Mouse (Mus musculus) thymus, postnatal 14 days (tissue): ENCODE measurements around the gene Sf3a3.
"Not testable (repeated sequence)": the region's sequence is repeated elsewhere in the genome, so short reads cannot be mapped to it uniquely, and the experiment has no call there.

Source experiments
- DNase-seq: peaks from one replicate; pipeline ENCODE4 v3.0.0; 2021

Gene Sf3a3

DNA sequence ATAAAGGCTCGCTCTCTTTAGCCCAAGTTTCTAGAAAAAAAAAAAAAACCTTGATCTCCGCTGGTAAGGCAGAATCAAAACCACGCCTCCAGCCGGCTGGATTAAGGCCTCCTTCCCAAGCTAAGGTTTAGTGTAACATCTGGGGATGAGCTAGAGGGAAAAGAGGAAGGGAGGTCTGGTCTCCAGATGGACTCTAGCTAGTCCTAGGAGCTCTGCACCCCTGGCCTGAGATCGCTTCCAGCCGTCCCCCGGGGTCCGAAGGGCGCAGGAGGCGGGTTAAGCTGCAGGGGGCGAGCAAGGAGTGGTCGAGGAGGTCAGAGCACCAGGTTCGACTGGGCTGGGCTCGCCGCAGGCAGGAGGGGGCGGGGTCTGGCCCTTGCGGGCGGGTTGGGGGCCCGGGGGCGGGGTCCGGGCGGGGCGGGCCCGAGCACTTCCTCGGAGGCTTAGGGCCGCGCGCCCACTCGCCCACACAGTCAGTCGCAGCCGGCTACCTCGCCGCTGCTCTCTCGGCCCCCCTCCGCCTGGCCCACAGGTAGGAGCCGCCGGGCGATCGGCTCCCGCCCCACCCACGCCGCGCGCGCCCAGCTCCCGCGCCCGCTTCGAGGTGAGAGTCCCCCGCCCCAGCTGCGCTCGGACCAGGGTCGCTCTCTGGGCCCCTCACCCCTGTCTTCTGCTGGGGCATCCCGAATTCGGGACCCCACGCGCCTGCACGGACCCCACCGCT lies 14.2 kb upstream of the Sf3a3 start, which contains the start of gene Fhl3:
Gene Fhl3 (plus strand): TSS at position 454 of the 724 bp plus-strand sequence.
- DNase-seq = peak; percentile 80

- peak; percentile 59 for DNase-seq
These were observed 13.3 kb upstream of the Sf3a3 start for GRCm38 (mm10) chr4:124701052-124701845.

- no peak for DNase-seq
These were observed 12.7 kb upstream of the Sf3a3 start for GRCm38 (mm10) chr4:124701916-124702315.

- peak; percentile 47 for DNase-seq
These were observed 11.2 kb upstream of the Sf3a3 start for GRCm38 (mm10) chr4:124703406-124703805.

DNA sequence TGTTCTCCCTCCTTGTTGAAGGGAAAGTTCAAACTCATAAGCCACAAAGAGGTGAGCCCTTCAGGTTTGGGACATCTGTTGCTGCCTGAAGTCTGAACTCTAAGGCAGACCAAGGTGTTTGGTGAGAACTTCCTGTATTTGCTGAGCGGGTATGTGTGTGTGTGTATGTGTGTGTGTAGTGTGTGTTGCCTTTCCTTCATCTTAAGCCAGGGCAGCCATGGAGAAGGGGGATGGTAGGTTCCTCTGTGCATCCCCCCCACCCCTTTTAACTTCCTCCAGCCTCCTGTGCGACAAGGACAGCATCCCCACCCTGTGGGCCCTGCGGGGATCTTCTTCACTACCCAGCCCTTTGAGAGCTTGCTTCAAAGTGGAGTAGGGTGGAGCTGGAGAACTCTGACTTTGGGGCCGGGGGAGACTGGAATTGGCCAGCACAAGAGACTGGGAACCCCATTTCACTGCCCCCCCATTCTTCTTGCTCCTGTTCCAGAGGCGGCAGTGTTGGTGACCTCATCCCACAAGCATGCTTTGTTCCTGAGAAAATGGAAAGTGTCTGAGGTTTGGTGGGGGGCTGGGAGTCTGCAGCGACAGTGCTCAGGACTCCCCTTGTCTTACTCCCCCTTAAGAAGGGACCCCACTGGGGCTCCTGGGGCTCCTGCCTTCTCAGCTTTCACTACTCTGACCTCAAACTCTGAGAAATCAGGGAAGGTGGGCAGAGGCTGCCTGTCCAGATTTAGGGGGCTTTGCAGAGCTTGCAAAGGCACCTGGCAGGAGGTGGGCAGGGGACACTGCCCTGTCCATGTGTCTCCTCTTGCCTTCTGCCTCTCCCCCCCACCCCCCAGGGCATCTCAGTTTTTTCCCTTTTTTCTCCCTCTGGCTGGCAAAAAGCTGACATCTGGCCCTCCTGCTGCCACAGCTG lies 10.4 kb upstream of the Sf3a3 start:
- DNase-seq = peak; percentile 67

DNA sequence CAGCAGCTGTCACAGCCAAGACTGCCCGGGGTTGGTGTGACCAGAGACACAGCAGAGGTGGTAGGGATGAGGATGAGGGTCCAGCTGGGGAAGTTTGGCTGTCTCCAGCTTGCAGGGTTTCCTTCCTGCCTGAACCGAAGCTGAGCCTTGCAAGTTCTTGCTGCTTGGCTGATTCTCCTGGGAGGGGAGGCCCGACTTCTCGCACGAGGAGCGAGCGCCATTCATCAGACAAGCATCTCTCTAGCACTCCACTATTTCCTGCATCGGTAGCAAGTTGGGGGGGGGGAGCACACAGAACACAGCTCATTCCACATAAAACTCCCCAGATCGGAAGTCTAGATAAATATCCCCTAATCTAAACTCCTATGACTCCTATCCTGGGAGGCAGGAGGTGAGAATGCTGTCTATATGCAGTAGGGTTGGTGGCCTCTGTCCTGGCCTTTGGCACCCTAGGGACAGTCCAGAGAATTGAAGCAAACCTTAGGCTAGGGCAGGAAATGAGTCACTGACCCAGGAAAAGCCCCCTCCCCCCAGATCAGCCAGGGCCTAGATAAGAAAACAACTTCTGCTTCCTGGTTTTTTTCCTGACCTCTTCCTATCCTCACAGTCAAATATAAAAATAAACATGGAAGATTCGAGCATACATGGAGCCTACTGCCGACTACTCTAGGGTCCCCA lies 9.6 kb upstream of the Sf3a3 start:
- DNase-seq = peak; percentile 50

DNA sequence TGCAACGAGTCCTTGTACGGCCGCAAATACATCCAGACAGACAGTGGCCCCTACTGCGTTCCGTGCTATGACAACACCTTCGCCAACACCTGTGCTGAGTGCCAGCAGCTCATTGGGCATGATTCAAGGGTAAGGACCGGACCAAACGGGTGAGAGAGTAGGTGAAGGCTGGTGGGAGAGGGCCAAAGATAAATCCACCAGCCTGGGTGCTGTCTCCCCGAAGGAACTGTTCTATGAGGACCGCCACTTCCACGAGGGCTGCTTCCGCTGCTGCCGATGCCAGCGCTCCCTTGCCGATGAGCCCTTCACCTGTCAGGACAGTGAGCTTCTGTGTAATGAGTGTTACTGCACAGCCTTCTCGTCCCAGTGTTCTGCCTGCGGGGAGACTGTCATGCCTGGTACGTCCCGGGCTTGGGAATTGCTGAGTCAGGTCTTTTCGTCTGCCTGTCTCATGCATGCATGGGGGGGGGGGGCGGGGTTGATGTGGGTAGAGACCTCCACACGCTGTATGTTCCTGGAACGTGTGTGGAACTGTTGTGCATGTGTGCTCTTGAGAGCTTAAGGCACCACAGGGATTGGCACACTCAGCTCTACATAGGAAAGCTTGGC lies 8.8 kb upstream of the Sf3a3 start:
- peak; percentile 9 for DNase-seq

DNA sequence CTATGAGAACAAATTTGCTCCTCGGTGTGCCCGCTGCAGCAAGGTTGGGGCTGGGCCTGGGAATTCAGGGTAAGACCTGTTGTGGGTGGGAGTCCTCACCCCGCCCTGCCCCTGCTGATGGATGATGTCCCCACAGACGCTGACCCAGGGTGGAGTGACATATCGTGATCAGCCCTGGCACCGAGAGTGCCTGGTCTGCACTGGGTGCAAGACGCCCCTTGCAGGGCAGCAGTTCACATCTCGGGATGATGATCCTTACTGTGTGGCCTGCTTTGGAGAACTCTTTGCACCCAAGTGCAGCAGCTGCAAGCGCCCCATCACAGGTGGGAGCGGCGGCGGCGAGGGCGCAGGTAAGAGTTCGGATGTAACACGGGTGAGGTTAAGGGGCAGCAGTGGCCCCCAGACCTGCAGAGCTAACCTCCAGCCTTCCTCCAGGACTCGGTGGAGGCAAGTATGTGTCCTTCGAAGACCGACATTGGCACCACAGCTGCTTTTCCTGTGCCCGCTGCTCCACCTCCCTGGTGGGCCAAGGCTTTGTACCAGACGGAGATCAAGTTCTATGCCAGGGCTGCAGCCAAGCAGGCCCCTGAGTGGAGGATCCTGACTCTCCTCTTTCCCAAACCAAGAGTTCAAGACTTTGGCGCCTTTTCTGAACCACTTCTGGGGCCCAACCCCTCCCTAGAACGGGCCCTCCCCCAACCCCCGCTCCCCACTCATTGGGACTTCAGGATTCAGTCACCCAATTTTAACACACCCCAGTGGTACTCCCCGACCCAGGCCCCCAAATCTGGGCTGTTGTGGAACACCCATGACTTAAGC lies 7.0 kb upstream of the Sf3a3 start:
- DNase-seq = peak; percentile 41

DNA sequence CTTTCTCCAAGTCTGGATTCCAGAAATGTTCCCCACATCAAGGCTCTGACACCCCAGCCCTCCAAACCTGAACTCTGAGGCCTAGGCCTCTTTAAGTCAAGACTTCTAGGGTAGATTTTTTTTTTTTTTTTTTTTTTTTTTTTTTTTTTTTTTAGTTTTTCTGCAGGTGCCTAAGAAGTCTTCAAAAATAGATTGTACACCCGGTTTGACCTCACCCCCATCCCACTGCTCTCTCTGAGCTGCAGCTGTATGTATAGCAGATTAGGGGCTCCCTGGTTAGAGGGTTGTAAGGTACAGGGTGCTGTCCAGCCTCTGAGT lies 6.4 kb upstream of the Sf3a3 start:
- not testable (repeated sequence) for DNase-seq

GRCm38 (mm10) chr4:124708518-124709477 lies 5.8 kb upstream of the Sf3a3 start:
- DNase-seq = peak; percentile 73

DNA sequence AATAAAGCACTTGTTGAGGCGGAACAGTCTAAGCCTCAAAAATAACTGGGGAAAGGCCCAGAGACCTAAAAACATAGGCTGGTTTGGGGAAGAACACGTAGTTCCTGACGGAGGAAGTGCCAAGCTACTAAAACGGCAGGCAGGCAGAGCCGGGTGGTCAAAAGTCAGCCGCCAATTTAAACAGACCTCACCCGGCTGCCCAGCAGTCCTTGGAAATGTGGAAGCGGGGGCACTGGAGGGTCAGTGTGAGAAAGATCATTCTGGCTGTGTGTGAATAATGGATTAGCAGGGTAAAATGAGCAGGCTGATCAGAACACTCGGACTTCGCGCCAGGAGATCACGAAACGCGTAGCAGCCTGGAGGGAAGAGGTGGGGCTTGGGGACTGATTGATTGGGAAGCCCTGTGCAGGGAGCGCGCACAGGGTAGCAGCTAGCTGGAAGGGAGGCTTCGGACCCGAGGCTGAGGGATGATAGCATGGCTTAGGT lies 4.6 kb upstream of the Sf3a3 start:
- DNase-seq = peak; percentile 25

GRCm38 (mm10) chr4:124710776-124711291 lies 3.7 kb upstream of the Sf3a3 start:
- peak; percentile 62 for DNase-seq

GRCm38 (mm10) chr4:124712618-124713017 lies 2.0 kb upstream of the Sf3a3 start:
- DNase-seq = no peak

GRCm38 (mm10) chr4:124713850-124714249 lies 726 bp upstream of the Sf3a3 start:
- not testable (repeated sequence) for DNase-seq

- DNase-seq = no peak
These were observed 4.5 kb downstream of the Sf3a3 start for GRCm38 (mm10) chr4:124719101-124719500.

GRCm38 (mm10) chr4:124726121-124726520 lies 11.5 kb downstream of the Sf3a3 start:
- no peak for DNase-seq

GRCm38 (mm10) chr4:124736952-124737351 lies 22.4 kb downstream of the Sf3a3 start:
- no peak for DNase-seq

- no peak for DNase-seq
These were observed 22.9 kb downstream of the Sf3a3 start for GRCm38 (mm10) chr4:124737486-124737885.

- no peak for DNase-seq
These were observed 23.4 kb downstream of the Sf3a3 start for GRCm38 (mm10) chr4:124738013-124738412.

DNA sequence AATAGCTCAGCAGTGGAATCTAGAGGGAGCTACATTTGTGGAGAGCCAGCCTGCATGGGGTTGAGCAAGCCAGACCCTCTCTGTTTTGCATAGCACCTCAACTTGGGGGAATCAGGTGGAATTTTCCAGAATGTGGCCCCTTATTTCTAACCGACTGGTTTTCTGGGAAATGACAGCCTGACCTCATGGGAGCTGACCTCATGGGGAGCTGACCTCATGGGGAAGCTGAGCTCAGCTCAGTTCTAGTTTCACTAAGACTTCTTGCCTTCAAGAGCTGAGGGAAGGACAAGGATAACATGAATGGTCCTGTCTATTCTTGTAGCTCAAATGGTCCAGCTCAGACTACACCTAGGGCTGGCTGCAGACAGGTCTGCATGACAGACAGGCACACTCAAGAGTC lies 24.2 kb downstream of the Sf3a3 start:
- DNase-seq = no peak
